Mouse (Mus musculus) lung, postnatal 14 days (tissue): ENCODE measurements around the gene Eif4g3.
A peak's percentile ranks its signal among the peaks of the same experiment; 100 is the strongest.

Source experiments
- DNase-seq: peaks from one replicate; pipeline ENCODE4 v3.0.0; 2021

Eif4g3 gene

DNA sequence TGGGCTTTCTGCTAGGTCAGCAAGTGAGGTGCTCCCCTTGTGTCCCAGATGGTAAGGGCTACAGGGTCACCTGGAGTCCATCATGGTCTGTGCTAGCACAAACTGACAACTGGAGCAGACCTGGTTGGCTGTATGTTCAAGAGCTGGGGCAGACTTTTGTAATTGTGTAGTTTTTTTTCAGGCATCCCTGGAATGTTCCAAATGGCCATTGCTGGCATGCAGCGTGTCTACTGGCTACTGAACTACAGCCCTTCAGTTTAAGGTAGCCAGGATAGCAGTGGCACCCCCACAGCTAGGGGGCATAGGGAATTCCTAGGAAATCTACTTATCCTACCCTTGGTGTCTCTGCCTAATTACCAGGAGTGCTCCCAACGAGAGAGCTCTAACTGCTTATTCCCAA is 115.7 kb downstream of the Eif4g3 start:
- DNase-seq: no peak

DNA sequence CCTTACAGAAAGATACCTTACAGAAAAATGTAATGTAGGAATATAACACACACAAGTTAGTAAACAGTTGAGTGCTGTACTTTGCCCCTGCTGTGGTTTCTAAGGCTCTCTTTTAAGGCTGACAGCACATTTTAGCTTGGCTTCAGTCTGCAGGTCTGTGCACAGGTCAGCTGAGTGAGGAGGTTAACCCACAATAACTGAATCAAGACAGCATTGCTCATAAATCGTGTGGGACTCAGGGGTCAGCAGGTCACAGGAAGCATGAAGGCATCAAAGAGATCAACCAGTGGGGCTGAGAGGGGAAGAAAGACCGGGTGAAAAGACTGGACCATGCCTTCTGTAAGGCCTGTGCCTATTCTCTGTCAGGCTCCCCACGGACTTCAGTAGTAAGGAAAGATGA is 116.5 kb downstream of the Eif4g3 start:
- DNase-seq: no peak

- DNase-seq: no peak
Measured at GRCm38 (mm10) chr4:138111858-138112257, 119.0 kb downstream of the Eif4g3 start.

DNA sequence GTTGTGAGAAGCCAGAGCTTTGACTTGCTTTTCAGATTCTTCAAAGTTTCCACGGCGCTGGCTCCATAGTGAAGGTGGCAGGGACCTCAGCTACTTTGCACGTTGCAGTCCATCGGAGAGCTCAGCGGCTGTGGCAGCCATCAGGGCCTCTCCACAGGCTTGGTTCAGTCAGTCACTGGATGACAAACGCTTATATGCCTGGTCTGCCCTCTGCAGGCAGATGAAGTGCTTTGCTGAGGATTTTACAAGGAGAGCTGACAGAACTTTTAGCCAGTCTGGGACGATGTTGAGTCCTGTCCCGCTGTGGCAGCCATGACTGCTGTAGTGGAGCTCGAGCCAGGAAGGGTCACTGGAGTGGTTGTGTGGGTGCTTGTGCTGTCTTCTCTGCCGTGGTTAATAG is 126.9 kb downstream of the Eif4g3 start:
- no peak for DNase-seq

DNA sequence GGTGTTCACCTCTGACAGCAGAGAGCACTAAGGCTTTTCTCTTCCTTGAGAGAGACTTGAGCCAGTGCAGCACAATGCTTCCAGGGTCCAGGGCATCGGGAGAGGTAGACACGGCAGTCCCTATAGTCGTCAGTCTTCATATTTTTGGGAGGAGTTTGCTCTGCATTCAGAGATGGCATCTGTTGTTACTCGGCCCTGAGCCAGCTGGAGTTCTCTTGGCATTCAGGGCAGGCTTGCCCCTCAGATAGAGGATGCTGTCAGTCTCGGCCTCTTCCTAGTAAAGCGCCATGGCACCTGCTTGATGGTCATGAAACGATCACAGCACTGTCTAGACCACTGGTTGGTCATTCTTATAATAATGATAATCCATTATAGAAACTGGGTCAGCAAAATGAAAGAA is 131.2 kb downstream of the Eif4g3 start:
- no peak for DNase-seq

DNA sequence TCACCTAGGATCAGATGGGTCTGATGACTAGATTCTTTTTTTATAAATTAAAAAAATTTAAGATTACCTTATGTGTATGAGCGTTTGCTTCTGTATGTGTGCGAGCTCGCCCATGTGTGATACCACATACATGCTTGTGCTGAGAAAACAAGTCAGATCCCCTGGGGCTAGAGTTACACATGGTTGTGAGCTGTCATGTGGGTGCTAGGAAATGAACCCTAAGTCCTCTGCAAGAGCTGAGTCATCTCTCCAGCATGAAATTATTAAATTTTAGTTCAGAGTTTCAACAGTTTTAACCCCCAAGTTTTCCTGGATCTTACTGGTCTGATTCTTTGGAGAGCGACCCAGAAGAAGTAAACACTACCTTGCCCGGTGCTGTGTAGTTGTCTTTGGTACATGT is 134.5 kb downstream of the Eif4g3 start:
- DNase-seq: no peak

- DNase-seq: no peak
Measured at GRCm38 (mm10) chr4:138127781-138128180, 135.0 kb downstream of the Eif4g3 start.

DNA sequence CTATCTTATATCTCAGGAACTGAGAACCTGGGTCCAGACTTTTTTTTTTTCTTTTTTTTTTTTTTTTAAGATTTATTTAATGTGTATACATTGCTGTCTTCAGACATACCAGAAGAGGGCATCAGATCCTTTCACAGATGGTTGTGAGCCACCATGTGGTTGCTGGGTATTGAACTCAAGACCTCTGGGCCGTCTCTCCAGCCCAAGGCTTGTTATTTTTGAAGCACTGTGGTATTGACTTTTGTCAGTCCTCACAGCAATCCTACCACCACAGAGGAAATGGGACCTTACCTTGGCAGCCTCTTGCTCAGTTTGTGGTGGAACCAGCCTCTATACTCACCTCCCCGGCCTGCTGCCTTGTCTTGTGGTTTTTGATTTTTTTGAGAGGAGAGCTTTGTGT is 137.3 kb downstream of the Eif4g3 start:
- DNase-seq: no peak

- DNase-seq: no peak
Measured at GRCm38 (mm10) chr4:138131226-138131625, 138.4 kb downstream of the Eif4g3 start.

DNA sequence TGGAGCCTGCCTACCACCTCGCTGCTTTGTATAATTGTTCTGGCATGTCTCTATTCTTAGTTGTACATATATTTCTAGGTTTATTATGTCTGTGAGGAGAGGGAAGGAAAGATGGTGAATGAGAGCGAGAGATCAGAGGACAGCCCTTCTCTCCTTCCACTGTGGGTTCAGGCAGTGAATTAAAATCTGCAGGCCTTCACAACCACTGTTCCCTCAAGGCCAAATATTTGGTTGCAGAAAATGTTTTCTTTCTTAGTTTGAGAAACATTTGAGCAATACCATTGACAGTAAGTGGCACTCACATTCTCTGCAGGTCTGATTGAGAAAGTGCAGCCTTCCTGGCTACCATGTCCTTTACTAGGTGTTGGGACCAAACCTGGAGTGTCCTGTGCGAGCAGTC is 138.9 kb downstream of the Eif4g3 start:
- no peak for DNase-seq

DNA sequence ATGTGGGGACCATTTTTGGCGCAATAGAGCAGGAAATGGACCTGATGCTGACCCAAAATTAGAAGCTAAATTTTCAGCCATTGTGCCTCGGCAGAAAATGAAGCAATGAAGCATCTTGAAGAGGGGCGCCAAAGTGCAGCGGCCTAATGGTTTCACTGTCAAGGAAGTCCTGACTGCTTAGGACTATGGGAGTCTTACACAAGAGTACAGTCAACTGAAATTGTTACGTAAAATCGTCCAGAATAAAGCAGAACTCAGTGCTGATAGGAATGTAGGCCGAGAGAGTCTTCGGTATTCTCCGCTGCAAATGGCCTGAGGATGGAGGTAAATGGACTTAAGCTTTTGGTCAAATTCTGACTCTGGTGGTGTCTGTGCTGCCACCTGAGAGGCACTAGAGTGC is 140.5 kb downstream of the Eif4g3 start:
- no peak for DNase-seq

GRCm38 (mm10) chr4:138137336-138137735 is 144.5 kb downstream of the Eif4g3 start:
- no peak for DNase-seq

DNA sequence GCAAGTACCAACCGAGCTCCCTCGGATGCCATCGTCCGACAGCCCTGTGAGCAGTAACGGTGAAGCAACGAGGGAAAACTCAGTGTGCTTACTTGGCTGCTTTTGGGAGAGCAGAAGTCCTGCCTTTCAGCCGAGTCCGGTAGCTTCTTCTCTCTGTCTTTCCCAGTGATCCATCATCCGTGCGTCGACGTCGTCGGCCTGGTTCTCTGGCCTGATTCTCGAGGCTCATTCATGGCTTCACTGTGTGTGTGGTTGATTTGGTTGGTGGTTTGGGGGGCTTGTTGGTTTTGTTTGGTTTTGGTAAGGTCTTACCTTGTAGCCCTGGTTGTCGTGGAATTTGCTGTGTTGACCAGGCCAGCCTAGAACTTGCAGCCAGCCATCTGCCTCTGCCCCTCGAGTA is 145.0 kb downstream of the Eif4g3 start:
- no peak for DNase-seq

DNA sequence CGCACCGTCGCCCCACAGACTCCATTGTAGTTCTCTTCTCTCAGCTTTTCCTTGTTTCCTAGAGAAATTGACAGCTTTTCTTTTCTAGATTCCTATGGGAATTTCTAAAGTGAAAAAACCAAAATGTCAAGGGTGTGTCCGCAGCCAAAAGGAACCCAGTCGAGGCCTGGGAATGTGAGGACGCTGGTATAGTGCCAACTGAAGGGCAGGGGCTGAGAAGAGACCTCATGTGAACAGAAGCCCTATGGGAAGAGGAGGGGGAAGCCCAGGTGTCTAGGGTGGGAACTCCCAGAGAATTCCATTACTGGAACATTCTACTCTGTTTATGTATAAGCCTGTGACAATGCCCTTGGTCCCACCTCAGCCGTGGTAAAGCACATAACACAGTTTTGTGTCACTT is 145.4 kb downstream of the Eif4g3 start:
- DNase-seq: no peak

DNA sequence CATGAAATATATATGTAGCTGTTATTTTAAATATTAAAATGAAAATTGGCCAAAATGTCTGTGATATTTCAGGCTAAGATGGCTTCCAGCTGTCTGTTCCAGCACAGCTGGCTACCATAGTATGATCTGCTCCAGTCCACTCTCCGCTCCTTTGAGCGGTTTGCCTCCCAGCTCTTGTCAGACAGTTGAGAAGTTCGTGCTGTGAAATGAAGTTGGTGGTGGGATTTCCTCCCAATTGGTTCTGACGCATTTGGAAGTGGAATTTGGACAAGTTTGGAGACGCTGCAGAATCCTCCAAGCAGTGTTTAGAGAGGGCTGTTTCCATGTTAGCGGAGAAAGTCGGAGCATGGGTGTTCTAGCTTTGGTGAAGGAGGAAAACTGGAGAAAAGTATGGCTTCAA is 148.5 kb downstream of the Eif4g3 start:
- no peak for DNase-seq

DNA sequence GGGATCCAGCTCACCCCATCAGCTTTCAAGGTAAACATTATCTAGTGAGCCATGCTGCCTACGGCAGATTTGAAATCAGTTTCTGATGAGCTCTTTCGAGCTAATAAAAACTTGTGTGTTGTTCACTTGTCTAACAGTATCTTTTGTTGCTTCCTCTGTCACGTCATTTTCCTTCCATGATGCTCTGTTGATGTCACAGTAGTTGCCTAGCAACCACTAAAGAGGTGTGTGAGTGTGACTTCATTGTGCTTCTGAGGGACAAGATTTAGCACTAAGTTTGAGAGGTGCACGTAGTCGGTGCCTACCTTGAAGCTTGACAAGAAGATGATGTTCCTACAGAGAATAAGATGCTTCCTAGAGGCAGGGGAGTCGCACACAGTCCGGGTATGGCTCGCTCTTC is 154.4 kb downstream of the Eif4g3 start:
- no peak for DNase-seq

DNA sequence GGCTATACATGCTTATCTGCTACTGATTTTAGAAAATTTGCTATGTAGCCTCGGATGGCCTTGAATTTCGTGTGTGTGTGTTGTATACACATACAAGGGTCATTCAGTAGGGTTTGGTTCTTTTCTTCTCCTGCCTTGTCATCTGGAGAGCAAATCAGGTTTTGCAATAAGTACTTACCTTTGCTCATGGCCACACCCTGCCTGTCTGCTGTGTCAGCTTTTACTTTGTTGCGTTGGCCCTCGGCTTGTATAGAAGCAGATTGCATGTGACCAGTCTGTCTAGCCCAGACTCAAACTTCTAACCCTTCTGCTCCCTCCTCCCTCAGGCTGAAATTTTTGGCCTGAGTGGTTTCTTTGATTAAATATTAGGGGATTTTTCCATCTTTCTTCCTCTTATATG is 157.2 kb downstream of the Eif4g3 start:
- no peak for DNase-seq

- no peak for DNase-seq
Measured at GRCm38 (mm10) chr4:138151226-138151625, 158.4 kb downstream of the Eif4g3 start.

DNA sequence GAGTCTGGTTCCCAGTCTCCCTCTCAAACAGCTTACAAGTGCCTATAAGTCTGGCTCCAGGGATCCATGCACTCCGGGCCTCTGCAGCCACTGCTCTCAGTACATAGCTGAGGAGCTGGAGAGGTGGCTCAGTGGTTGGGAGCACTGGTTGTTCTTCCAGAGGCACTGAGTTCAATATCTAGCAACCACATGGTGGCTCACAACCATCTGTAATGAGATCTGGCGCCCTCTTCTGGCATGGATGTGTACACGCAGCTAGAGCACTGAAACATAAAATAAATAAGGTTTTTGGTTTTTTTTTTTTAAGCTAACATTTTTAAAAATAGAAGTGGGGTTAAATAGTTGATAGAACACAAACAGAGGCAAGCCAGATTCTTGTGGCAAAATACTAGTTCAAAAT is 161.2 kb downstream of the Eif4g3 start:
- DNase-seq: peak; percentile 60

DNA sequence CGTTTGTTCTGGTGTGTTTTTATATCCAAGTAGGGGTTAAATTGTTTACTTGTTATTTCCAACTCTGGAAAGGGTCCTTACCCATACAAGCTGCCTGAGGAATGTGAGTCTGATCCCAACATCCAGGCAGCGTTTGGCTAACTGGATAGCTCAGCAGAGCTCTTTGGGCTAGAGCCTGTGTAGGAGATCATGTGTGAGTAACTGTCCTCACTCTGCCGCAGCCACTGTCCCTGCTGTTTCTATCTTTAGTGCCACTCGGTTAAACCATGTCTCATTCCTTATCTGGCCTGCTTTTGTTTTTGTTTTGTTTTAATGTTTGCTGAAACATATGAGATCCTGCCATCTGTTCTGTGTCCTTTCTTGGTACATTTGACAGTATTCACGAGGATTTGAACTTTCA is 168.1 kb downstream of the Eif4g3 start:
- DNase-seq: no peak

DNA sequence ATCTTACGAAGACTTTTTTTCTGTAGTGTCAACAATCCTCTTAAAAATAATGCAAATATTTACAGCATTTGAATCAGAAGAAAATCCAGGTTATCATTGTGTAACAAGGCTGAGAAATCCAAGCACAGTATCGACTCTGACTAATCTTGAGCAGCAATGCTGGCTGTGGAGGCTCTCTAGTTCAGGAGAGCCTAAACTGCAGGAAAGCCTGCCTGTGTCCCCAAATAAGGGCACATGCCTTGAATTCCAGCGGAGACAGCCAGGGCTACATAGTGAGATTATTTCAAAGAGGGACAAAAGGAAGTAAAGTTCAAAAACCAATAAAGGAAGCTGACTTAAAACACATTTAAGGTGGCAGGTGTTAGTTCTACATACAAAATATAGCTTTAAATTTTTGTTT is 168.7 kb downstream of the Eif4g3 start:
- DNase-seq: no peak

GRCm38 (mm10) chr4:138163836-138164235 is 171.0 kb downstream of the Eif4g3 start:
- no peak for DNase-seq

DNA sequence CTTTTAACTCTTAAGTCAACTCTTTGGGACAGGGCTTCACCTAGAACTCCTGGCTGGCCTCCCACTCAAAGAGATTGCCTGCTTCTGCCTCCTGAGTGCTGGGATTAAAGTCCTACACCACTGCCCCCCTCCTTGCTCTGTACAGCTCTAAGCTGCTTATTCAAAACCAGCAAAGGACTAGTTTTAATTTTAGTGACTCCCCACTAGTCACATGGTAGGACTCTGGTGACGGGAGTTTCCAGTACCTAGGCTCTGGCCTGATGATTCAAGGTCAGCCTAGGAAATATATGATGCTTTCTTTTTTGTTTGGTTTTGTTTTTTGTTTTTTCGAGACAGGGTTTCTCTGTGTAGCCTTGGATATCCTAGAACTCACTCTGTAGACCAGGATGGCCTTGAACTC is 172.0 kb downstream of the Eif4g3 start:
- no peak for DNase-seq

GRCm38 (mm10) chr4:138166519-138166918 is 173.7 kb downstream of the Eif4g3 start:
- DNase-seq: no peak

DNA sequence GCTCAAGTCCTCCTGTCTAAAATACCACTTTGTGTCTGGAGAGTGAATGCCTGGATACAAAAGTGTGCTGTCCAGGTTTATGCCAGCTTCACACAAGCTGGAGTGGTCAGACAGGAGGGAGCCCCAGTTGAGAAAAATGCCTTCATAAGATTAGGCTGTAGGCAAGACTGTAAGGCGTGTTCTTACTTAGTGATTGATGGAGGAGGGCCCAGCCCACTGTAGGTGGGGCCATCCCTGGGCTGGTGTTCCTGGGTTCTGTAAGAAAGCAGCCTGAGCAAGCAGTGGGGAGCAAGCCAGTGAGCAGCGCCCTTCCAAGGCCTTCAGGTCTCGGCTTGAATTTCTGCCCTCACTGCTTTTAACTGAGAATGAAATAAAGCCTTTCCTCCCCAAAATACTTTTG is 175.3 kb downstream of the Eif4g3 start:
- DNase-seq: no peak

DNA sequence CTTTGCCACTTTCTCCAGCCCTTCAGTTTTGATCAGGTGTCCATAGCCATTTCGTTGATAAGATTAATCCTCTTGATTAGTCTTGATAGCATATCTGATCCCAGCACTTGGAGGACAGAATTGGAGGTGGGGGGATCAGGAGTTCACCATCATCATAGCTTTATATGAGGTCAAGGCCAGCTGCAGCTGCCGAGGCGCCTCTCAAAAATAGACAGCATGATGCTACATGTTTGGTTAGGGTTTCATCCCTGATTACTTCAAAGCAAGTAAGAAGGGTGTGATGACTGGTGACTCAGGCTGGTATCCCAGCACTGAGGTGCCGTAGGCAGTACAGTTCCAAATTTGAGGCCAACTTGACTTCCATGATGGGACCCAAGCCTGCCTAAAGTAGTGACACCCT is 176.6 kb downstream of the Eif4g3 start:
- DNase-seq: no peak
